Mouse (Mus musculus) E14TG2a.4 (cell line): ENCODE measurements around the gene Dnajb1.

Experiments
- CTCF ChIP-seq: conservative IDR thresholded peaks from 2 replicates; pipeline ENCODE4 v1.5.1; 2014; ENCODE audit warnings: low read length
- NANOG ChIP-seq: IDR thresholded peaks from 2 replicates; pipeline ENCODE4 v1.6.1; 2014; ENCODE audit warnings: borderline replicate concordance, low read length, mixed read lengths
- POU5F1 ChIP-seq: IDR thresholded peaks from 2 replicates; pipeline ENCODE4 v1.6.1; 2014; ENCODE audit warnings: low read length, borderline replicate concordance

GRCm38 (mm10) chr8:83625676-83626299, 17.8 kb downstream of the Dnajb1 start:
- TF ChIP-seq CTCF (no peak), NANOG (no peak), POU5F1 (no peak)
